Mouse (Mus musculus) liver, embryonic 12.5 days (tissue): Measurements from ENCODE around the gene Itsn1. TPM values are rescaled to one million over a fixed set of nuclear protein-coding genes. Genes with fewer than 3 reads are reported as not detected.

Experiments used
- ATAC-seq: fragments of 200-750 bp; cut with Nextera tagmentation; 2 replicates; pipeline ENCODE4 v1.8.0; 2017; ENCODE audit warnings: moderate number of reproducible peaks, mild to moderate bottlenecking, moderate library complexity
- H3K27ac ChIP-seq: fragments of 300-500 bp; sonication (generic); 2 replicates; pipeline ENCODE4 v1.5.1; 2016; ENCODE audit warnings: mild to moderate bottlenecking
- H3K27me3 ChIP-seq: fragments of 300-500 bp; sonication (generic); replicated peaks from 2 replicates; pipeline ENCODE4 v1.6.1; 2016; ENCODE audit warnings: mild to moderate bottlenecking, moderate library complexity
- H3K36me3 ChIP-seq: fragments of 300-500 bp; sonication (generic); 2 replicates; pipeline ENCODE4 v1.6.1; 2016; ENCODE audit warnings: mild to moderate bottlenecking, moderate library complexity
- H3K4me1 ChIP-seq: fragments of 300-500 bp; sonication (generic); 2 replicates; pipeline ENCODE4 v1.6.1; 2016
- H3K4me2 ChIP-seq: fragments of 300-500 bp; sonication (generic); 2 replicates; pipeline ENCODE4 v1.6.1; 2016; ENCODE audit warnings: mild to moderate bottlenecking, moderate library complexity
- H3K4me3 ChIP-seq: fragments of 300-500 bp; sonication (generic); 2 replicates; pipeline ENCODE4 v1.5.1; 2016; ENCODE audit warnings: mild to moderate bottlenecking, moderate library complexity
- H3K9ac ChIP-seq: fragments of 300-500 bp; sonication (generic); 2 replicates; pipeline ENCODE4 v1.6.1; 2016; ENCODE audit warnings: mild to moderate bottlenecking, moderate library complexity
- H3K9me3 ChIP-seq: fragments of 300-500 bp; sonication (generic); replicated peaks from 2 replicates; pipeline ENCODE4 v1.6.1; 2016; ENCODE audit warnings: mild to moderate bottlenecking, moderate library complexity
- WGBS: fragments of 180-500 bp; shearing (Covaris S2); methylation state at CpG from one replicate; pipeline ENCODE4 v1.1.7; 2016; ENCODE audit not compliant: insufficient replicate concordance; 5-methylcytosine and 5-hydroxymethylcytosine counted together
- polyA plus RNA-seq: library from polyadenylated mRNA; unstranded; fragments of >200 nt; fragmentation: Nextera tagmentation; extraction: Ambion mirVana; gene quantifications from 2 replicates; pipeline ENCODE4 v1.2.1, GENCODE M21; 2016

Gene Itsn1
- polyA plus RNA-seq, 1 experiment from 2014 or later, result 47.5 TPM

- H3K36me3 ChIP-seq, result no peaks in the 10 kb centered on the region
- no peak for ATAC-seq
Observed at GRCm38 (mm10) chr16:91947093-91947492, 218.0 kb downstream of the Itsn1 start.

GRCm38 (mm10) chr16:91953967-91954366 is 224.9 kb downstream of the Itsn1 start:
- no peak overlapping the region for H3K4me3 ChIP-seq
- H3K9me3 ChIP-seq, result no peaks in the 10 kb centered on the region
- no peak for ATAC-seq
- WGBS, result 74% methylated on average over 4 of the region's 4 CpGs
- H3K27me3 ChIP-seq, result peaks cover 4% of the 10 kb centered on the region
- no peak overlapping the region for H3K9ac ChIP-seq
- H3K4me1 ChIP-seq, result no peaks in the 10 kb centered on the region
- no peak overlapping the region for H3K4me2 ChIP-seq
- no peaks in the 10 kb centered on the region for H3K36me3 ChIP-seq
- H3K27ac ChIP-seq, result no peak overlapping the region

More at GRCm38 (mm10) chr16:91947093-91947492, 218.0 kb downstream of the Itsn1 start:
- H3K4me2 ChIP-seq, result no peak overlapping the region
- H3K27me3 ChIP-seq, result no peaks in the 10 kb centered on the region; the same call in none of the 2 replicates
- H3K27ac ChIP-seq, result no peak overlapping the region
- no peaks in the 10 kb centered on the region for H3K4me1 ChIP-seq
- WGBS, result 72% methylated on average over 11 of the region's 11 CpGs
- no peak overlapping the region for H3K9ac ChIP-seq
- 0 out of 2 replicates have a peak, but pooled peaks cover 5% of the 10 kb centered on the region for H3K9me3 ChIP-seq
- H3K4me3 ChIP-seq, result no peak overlapping the region

GRCm38 (mm10) chr16:91954766-91955165 is 225.7 kb downstream of the Itsn1 start:
- Histone ChIP-seq H3K4me1 (no peaks in the 10 kb centered on the region), H3K36me3 (no peaks in the 10 kb centered on the region), H3K4me2 (no peak overlapping the region), H3K4me3 (no peak overlapping the region), H3K27ac (no peak overlapping the region), H3K27me3 (peaks cover 4% of the 10 kb centered on the region; the same call in 1 of the 2 replicates), H3K9me3 (no peaks in the 10 kb centered on the region), H3K9ac (no peak overlapping the region)
- 74% methylated on average over 8 of the region's 8 CpGs for WGBS
- ATAC-seq, result no peak

GRCm38 (mm10) chr16:91962204-91962893 is 233.3 kb downstream of the Itsn1 start:
- H3K9me3 ChIP-seq, result no peaks in the 10 kb centered on the region
- H3K4me1 ChIP-seq, result peaks cover 20% of the 10 kb centered on the region
- WGBS, result 23% methylated on average over 9 of the region's 9 CpGs
- H3K27ac ChIP-seq, result no peak overlapping the region
- ATAC-seq, result no peak
- no peak overlapping the region for H3K9ac ChIP-seq
- no peaks in the 10 kb centered on the region for H3K36me3 ChIP-seq
- no peak overlapping the region for H3K4me2 ChIP-seq
- no peak overlapping the region for H3K4me3 ChIP-seq
- no peaks in the 10 kb centered on the region for H3K27me3 ChIP-seq

GRCm38 (mm10) chr16:91962894-91963555 is 233.9 kb downstream of the Itsn1 start:
- H3K4me3 ChIP-seq, result no peak overlapping the region
- H3K4me1 ChIP-seq, result peaks cover 20% of the 10 kb centered on the region
- no peaks in the 10 kb centered on the region for H3K27me3 ChIP-seq
- no peak for ATAC-seq
- no peak overlapping the region for H3K27ac ChIP-seq
- H3K36me3 ChIP-seq, result no peaks in the 10 kb centered on the region
- WGBS, result 65% methylated on average over 14 of the region's 14 CpGs
- no peak overlapping the region for H3K4me2 ChIP-seq
- no peaks in the 10 kb centered on the region for H3K9me3 ChIP-seq
- no peak overlapping the region for H3K9ac ChIP-seq

- no peak overlapping the region for H3K4me2 ChIP-seq
- no peak overlapping the region for H3K27ac ChIP-seq
- no peaks in the 10 kb centered on the region for H3K9me3 ChIP-seq
- no peaks in the 10 kb centered on the region for H3K36me3 ChIP-seq
- peaks cover under 1% of the 10 kb centered on the region; the same call in 1 of the 2 replicates for H3K27me3 ChIP-seq
- H3K4me3 ChIP-seq, result no peak overlapping the region
- 74% methylated on average over 3 of the region's 3 CpGs for WGBS
- no peak overlapping the region for H3K9ac ChIP-seq
- peaks cover 20% of the 10 kb centered on the region for H3K4me1 ChIP-seq
- ATAC-seq, result no peak
Observed at GRCm38 (mm10) chr16:91963556-91963900, 234.4 kb downstream of the Itsn1 start.

- WGBS, result 25% methylated on average over 13 of the region's 13 CpGs
- ATAC-seq, result peak; percentile 44; the same call in 1 of the 2 replicates
- peak overlapping the region; percentile 41 for H3K4me2 ChIP-seq
Observed at GRCm38 (mm10) chr16:91964308-91965178, 235.5 kb downstream of the Itsn1 start.

GRCm38 (mm10) chr16:91968725-91969124 is 239.6 kb downstream of the Itsn1 start:
- Histone ChIP-seq H3K4me1 (peaks cover 40% of the 10 kb centered on the region), H3K9me3 (no peaks in the 10 kb centered on the region), H3K36me3 (no peaks in the 10 kb centered on the region), H3K27me3 (peaks cover 13% of the 10 kb centered on the region; the same call in 1 of the 2 replicates), H3K9ac (no peak overlapping the region), H3K4me3 (no peak overlapping the region), H3K4me2 (no peak overlapping the region), H3K27ac (no peak overlapping the region)
- whole genome bisulfite sequencing, result 48% methylated on average over 10 of the region's 10 CpGs
- no peak for ATAC-seq

More at GRCm38 (mm10) chr16:91964308-91965178, 235.5 kb downstream of the Itsn1 start:
- no peak overlapping the region for H3K4me3 ChIP-seq
- peaks cover 23% of the 10 kb centered on the region for H3K4me1 ChIP-seq
- no peaks in the 10 kb centered on the region for H3K9me3 ChIP-seq
- H3K27ac ChIP-seq, result no peak overlapping the region
- H3K27me3 ChIP-seq, result peaks cover 8% of the 10 kb centered on the region; the same call in 1 of the 2 replicates
- no peak overlapping the region for H3K9ac ChIP-seq
- no peaks in the 10 kb centered on the region for H3K36me3 ChIP-seq

GRCm38 (mm10) chr16:91969516-91970031 is 240.5 kb downstream of the Itsn1 start:
- H3K36me3 ChIP-seq, result no peaks in the 10 kb centered on the region
- H3K27me3 ChIP-seq, result peaks cover 13% of the 10 kb centered on the region; the same call in 1 of the 2 replicates
- 14% methylated on average over 10 of the region's 10 CpGs for WGBS
- H3K9me3 ChIP-seq, result no peaks in the 10 kb centered on the region
- no peak overlapping the region for H3K9ac ChIP-seq
- H3K27ac ChIP-seq, result 0 out of 2 replicates have a peak overlapping the region, but pooled peaks have one; percentile 21
- no peak overlapping the region for H3K4me3 ChIP-seq
- H3K4me2 ChIP-seq, result no peak overlapping the region
- ATAC-seq, result no peak
- peaks cover 31% of the 10 kb centered on the region for H3K4me1 ChIP-seq
